Mouse (Mus musculus): Measurements from ENCODE around the gene P3h1. TPM values are rescaled to one million over a fixed set of nuclear protein-coding genes. Genes with fewer than 3 reads are reported as not detected.
A peak's percentile ranks its signal among the peaks of the same experiment; 100 is the strongest.
"Not testable (repeated sequence)": the region's sequence is repeated elsewhere in the genome, so short reads cannot be mapped to it uniquely, and the experiment has no call there.

P3h1 gene
- total RNA-seq, 2 experiments from 2014 or later: 12.7 to 13.8 TPM

DNA sequence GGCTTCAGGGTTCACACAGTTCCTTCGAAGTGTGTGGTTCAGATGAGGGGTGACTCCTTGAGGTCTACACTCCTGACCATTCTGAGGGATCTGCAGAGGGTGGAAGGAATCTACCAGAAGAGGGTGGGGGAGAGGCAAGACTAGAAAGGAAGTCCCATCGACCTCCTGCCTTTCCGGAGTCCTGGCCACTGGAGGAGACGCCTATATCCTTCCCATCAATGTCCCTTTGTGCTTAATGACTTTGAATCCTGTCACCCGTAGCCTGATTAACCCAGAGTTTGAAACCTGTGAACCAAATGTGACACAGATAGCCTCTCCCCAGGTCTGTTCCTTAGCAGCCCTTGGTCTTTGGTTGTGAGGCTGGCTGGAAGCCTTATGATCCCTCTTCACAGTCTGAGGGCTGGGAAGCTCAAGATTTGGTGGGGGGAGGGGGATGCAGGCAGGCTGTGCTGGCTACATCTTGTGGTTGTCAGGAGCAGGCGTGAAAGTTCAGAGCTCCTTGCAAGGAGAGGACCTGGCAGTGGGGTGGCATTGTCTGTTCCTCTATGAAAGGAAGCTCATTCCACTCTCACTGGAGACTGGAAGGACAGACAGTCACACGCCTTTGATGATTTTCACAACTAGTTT, 28.5 kb downstream of the P3h1 start:
- intact Hi-C loops (cut with DNase I): no loop called here
- no peak for DNase-seq

DNA sequence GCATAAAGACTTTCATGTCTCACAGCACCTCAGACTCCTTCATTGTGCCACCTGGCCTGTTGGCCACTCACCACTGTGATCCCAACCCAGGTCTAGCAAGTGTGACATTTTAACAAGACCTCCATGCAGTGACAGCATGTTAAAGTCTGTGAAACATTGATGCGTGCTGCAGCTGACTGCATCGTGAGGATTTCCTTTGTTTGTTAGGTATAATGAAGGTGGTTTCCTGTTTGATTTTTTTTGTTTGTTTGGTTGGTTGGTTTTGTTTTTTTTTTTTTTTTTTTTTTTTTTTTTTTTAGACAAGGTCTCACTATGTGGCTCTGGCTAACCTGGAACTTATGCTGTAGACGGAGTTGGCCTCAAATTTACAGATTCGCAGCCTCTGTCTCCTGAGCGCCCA, 29.8 kb downstream of the P3h1 start:
- DNase-seq: no peak
- intact Hi-C loops (cut with DNase I): no loop called here

DNA sequence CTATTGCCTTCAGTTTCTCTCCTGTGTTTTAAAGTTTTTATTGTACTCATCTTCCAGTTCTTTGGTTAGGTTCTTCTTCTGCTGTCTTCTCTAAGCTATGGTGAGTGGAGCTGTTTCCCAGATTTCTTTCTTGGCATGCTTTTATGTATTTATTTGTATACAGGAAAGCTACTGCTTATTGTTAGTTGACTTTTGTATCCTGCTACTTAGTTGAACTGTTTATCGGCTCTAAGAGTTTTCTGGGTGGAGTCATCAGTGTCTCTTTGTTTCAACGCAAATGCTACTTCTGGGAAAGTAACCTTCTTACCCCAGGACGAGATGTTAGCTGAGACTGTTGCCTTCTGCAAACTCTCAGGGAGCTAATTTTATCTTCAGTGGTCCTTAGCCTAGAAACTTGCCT, 30.7 kb downstream of the P3h1 start:
- no peak for DNase-seq
- intact Hi-C loops (cut with DNase I): no loop called here

DNA sequence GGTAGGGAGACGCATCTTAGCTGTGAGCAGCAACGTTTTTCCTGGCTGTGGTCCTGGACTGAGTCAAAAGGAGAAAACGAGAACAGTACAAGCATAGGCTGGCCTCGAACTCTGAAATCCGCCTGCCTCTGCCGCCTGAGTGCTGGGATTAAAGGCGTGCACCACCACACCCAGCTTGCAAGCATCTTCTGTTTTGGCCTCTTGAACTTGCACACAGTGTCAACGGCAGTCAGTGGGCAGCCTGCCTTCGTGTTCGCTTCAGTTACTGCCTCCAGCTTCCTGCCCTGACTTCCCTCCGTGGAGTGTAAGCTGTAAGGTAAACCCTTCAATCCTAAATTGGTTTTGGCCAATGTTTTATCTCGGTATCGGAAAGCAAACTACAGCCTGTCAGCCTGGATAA, 33.9 kb downstream of the P3h1 start:
- no peak for DNase-seq
- intact Hi-C loops (cut with DNase I): no loop called here

DNA sequence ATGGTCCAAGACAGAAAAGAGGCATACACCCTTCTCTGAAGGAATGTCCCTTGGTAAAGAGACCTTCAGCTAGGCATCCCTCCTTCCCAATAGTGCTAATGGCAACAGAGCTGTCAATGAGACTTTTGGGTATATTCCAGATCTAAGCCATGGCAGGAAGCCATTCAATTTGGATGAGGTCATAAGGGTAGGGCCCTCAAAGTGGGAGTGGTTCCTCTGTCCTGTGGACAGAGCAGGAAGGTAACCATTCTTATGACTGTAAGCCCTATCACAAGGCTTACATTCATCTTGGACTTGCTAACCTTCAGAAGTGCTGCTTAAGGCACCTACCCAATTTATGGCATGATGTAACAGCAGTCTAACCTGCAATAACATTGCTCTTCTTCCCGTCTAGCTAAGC, 41.9 kb downstream of the P3h1 start:
- DNase-seq: peak in 1 of 2 experiments; percentile 4
- intact Hi-C loops (cut with DNase I): no loop called here

DNA sequence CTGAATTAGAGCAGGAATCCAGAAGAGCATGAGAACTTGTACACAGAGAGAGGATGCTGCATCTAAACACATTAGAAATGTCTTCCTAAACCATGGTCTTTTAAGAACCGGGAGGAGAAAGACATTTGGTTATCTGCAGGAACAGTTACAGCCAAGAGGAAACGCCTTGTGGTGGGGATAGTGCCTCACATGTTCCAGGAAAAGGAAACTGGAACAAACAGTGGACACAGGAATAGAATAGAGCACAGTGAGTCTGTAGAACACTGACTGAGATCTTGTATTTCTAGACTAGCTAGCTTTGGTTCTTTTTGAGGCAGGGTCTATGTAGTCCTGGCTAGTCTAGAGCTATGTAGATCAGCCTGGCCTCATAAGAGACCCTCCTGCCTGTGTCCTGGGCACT, 42.5 kb downstream of the P3h1 start:
- intact Hi-C loops (cut with DNase I): no loop called here
- DNase-seq: no peak

DNA sequence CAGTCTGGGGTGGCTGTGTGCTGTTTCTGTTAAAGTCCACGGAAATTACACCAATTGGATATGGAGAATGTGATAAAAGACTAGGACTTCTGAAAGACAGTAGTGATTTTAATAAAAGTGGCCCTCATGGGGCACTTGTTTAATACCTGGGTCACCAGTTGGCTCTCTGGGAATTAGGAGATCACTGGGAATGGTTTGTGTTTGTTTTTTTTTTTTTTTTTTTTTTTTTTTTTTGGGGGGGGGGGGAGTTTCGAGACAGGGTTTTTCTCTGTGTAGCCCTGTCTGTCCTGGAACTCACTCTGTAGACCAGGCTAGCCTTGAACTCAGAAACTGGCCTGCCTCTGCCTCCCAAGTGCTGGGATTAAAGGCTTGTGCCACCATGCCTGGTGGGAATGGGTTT, 43.0 kb downstream of the P3h1 start:
- no peak for DNase-seq
- intact Hi-C loops (cut with DNase I): no loop called here

DNA sequence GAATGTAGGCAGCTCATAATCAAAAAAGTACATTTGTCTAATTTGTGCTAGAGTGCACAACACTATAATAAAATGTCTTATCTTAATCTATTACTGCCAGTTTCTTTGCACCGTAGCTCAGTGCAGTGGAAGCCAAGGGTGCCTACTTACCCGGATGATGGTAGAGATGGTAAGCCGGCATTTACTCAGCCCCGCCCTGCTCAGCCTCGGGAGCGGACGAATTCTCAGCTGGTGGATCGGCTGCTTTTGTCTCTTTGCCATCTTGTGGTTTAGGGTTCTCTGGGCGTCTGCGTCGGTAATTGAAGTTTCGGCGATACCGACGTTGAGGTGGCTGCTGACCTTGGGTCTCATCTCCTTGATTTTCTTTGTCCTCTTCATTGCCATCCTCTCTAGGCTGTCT, 46.1 kb downstream of the P3h1 start:
- DNase-seq; intact Hi-C loops (cut with DNase I): not testable (repeated sequence)

DNA sequence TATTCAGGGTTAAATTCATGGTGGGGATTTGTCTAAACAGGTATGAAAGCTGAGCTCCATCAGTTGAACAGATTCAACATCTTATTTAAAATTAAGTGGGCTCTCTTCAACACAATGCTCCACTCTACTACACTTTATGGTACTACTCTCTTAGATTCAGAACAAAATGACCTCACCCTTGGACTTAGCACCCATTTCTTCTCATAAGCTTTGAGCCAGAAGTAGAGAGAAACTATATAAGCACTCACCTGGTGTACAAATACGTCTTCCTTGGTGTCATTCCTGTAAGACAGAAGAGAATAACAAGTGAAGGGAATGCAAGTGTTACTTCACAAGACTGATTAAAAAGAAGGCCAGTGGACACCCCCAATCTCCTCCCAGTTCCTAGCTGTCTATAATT, 52.1 kb downstream of the P3h1 start:
- no peak for DNase-seq
- intact Hi-C loops (cut with DNase I): no loop called here

DNA sequence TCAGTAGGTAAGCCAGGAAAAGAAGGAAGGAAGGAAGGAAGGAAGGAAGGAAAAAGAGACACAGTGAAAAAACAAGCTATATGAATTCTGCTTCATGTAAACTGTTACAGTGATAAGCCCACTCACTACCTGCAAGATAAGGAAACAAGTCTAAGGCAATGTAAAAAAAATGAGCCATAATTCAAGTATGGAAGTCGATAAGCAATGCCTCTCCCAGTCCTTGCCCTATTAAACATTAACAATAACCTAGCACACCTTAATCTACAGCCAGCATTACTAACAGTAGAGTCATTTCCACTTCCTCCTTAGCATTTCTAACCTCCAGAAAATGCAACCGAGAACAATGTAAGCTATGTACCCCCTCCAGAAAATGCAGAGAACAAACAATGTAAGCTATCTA, 52.6 kb downstream of the P3h1 start:
- no peak for DNase-seq
- intact Hi-C loops (cut with DNase I): no loop called here

DNA sequence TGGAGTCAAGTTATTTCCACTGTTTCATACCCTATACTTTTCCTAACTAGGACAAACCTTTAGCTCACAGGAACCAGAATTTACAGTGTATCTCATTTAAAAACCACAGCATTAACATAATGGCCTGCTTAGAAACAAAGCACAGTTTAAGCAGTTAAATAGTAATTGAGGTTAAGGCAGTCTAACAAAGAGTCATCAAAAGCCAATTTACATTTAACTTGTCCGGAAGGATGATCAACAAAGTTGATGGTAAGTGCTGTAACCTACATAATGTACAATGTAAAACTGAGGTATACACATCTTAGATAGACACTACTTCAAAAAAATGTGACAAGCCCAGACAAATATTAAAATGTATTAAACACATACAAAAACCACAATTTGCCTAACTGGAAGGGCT, 59.2 kb downstream of the P3h1 start:
- intact Hi-C loops (cut with DNase I): loop anchor here (5.0 kb wide), 1 partner anchor 45 kb away; no protein-coding TSS in a partner anchor
- DNase-seq: no peak

DNA sequence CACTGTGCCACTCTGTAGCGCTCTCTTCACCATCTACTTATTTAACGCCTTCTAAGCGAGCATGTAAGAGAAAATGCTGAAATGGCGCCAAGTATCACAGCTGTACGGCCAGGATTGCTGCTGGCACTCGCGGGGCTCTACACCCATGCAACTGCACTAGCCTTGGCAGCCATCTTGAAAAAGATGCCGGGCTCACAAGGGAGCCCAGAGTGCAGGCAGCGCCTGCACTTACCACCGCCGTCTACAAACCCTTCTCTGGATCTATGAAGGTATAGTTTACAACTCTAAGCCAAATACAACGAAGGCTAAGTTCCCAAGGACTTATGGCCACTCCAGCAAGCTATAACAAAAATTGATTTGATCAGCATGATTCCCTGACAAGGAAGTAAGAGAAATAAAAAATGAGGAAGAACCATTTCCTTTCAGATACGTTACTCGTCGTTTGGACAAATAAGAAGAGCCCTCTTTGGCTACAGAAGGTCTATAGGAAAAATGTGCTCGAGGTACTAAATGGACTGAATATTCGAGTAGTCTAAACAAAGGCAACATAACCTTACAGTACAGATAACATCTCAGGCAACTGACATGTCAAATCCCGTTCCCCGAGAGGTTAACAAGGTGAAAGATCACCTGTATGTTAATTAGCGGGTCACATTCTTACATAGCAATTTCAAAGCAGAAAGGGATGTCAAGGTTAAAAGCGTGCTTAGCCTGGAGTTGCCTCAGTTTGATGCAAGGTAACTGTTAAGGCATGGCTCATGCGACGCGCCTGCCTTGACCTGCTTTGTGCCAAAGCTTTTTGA, 60.3 kb downstream of the P3h1 start:
- intact Hi-C loops (cut with DNase I): loop anchor here (5.0 kb wide), 1 partner anchor 46 kb away; no protein-coding TSS in a partner anchor
- DNase-seq: peak; percentile 15 to 31

DNA sequence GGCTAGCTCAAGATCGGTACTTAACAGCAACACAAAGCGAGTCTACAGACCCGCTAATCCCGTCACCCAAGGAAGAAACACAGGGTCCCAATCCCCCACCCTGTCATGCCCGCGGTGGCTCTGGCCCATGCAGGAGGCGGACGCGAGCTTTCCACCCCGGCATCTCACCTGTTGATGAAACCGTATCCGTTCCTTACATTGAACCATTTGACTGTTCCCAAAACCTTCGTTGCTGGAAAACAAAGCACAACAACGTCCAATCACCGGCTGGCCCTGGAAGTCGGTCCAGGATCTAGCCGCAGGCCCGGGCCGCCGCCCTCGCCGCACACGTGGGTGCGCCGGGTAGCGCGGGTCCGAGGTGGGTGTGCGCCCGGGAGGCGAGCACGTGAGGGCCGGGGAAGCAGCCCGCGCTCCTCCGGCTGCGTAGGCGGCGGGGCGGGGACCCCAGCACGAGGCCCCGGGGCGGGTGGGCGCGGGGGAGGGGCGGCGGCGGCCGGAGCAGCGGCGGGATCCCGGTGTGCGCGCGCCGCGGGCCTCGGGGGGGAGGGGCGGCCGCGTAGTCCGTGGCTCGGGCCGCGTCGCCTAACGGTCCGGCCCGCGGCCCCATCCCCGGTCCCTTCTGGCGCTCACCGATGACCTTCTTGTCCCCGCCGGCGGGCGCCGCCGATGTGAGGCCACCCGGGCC, 61.0 kb downstream of the P3h1 start:
- intact Hi-C loops (cut with DNase I): loop anchor here (5.0 kb wide), 1 partner anchor 46 kb away; no protein-coding TSS in a partner anchor
- peak in 1 of 2 experiments; percentile 15 for DNase-seq

DNA sequence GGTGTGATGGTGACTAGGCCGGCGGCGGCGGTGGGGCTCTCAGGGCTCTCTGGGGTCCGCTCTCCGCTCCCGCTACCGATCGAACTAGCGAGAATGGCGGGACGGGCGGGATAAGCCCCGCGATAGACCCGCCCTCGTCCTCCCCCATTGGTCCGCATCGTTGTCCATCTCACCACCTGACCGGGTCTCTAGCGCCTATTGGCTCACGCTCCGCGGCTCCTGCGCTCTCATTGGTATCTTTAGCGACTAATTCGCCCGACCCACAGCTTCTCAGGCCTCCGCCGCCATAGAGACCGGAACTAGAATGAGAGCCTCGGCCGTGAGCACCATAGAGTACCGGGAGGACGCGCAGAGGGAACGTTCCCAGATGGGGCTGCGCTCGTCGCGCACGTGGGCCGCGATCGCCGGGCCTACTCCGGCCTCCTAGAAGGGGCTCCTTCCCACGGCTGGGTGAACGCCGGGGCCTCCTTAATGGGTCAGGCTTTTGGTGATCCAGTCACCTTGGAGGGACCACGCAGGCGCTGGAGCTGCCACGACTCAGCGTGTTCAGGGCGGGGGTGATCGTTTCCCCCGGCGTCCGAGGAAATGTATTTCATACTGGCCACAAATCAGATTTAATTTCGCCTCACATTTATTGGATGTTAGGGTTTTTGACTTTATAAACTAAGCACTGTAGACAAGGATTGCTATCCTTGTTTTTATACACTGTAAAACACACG, 61.9 kb downstream of the P3h1 start, which contains the start of gene Ybx1:
Ybx1 (minus strand) TSS at position 190 of the 719 bp plus-strand sequence.
- peak; percentile 100 for DNase-seq
- intact Hi-C loops (cut with DNase I): loop anchor here (5.0 kb wide), 1 partner anchor 47 kb away; no protein-coding TSS in a partner anchor

DNA sequence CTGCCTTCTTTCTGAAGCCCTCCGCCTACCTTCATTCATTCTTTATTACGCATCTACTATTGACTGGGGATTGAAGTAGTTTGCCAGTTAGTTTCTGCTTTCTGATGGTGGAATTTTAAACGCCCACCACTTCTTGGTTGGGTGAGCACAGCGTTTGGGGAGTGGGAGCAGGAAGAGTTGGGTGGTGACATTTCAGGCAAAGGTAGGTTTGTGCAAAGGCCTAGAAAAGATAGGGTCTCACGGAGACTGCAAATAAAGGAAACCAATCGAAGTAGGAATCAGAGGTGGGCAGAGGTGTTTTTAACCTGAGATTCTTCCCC, 62.4 kb downstream of the P3h1 start:
- DNase-seq: no peak
- intact Hi-C loops (cut with DNase I): no loop called here

DNA sequence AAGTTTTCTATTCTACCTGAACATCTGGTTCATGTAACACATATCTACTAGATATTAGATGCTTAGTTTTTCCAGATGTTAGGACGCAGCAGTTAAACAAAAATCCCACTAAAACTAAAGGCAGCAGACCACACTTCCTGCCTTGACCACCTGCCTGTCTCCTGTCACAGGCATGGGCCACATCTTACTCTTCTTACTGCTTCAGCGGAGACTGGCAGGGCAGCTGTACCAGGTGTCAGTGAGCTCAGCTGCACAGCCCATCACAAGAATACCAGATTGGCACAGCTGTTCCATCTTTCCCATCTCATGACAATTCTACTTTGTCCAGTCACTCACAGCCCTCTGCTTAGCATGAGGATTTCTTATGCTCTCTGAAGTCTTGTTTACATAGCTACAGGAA, 64.6 kb downstream of the P3h1 start:
- DNase-seq: no peak
- intact Hi-C loops (cut with DNase I): no loop called here

Other genes starting within 250 kb of the P3h1 start
- 1 to 10 TPM; 4.3 to 5.0 TPM for gene Slc2a1, start 124.2 kb upstream of the P3h1 start, total RNA-seq (2021)
- gene Zfp691, start 58.7 kb upstream of the P3h1 start, total RNA-seq (2021): 10 to 100 TPM; 15.5 to 16.9 TPM
- gene Ermap, start 42.9 kb upstream of the P3h1 start, total RNA-seq (2021): not detected
- 10 to 100 TPM; 10.7 to 15.2 TPM for gene Svbp, start 37.6 kb upstream of the P3h1 start, total RNA-seq (2021)
- not detected for gene Tmem269, start 14.7 kb upstream of the P3h1 start, total RNA-seq (2021)
- 10 to 100 TPM; 24.2 to 24.7 TPM for gene AU022252, start 203 bp upstream of the P3h1 start, total RNA-seq (2021)
- gene Cldn19, start 22.5 kb downstream of the P3h1 start, total RNA-seq (2021): 1 to 10 TPM; 2.2 to 3.2 TPM
- gene Ybx1, start 61.7 kb downstream of the P3h1 start, total RNA-seq (2021): 100 to 1,000 TPM; 503 to 580 TPM
- gene Ppih, start 87.6 kb downstream of the P3h1 start, total RNA-seq (2021): 1 to 10 TPM; 8.0 to 9.4 TPM
- under 1 TPM; 0.20 to 0.28 TPM for gene Ccdc30, start 182.6 kb downstream of the P3h1 start, total RNA-seq (2021)
- 1 to 10 TPM; 3.8 to 4.9 TPM for gene Ppcs, start 189.5 kb downstream of the P3h1 start, total RNA-seq (2021)
- gene Zmynd12, start 189.9 kb downstream of the P3h1 start, total RNA-seq (2021): not detected

Measured in gastrocnemius, postnatal 36 days (tissue).